Comparison of ENCODE assay signal across 20 mouse cellular contexts in the genomic region with DNA sequence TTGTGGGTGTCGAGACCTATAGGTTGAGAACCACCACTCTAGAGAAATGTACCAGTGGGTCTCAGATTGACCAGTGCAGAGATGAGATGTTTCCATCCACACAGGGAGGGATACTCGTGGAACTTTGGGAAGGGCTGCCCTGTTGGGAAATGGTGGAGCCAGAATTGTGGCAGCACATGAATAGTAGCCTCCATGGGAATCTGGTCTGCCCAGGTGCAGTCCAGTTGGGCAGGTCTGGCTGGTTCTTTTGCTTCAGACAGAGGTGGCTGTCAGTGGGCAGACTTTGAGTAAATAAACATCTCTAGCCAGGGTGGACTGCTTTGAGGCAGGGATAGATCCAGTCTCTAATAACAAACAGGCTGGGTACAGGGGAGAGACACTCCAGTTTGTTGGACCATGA.
DNase-seq lines count a peak whose midpoint lies in the region; ATAC-seq and TF ChIP-seq lines count a peak whose summit lies in the region.
"Had no signal": no experiment of that assay in that cellular context is flagged by ENCODE, and none has a peak within 500 bp of the region (broad histone marks: within the 10 kb centered on the region; RNA-seq: fewer than 3 reads in every experiment).

No protein-coding gene starts in this region.

- no peak overlapping the region for H3K9ac ChIP-seq in heart, embryonic 12.5 days
- H3K9ac ChIP-seq in lung, embryonic 14.5 days, result no peak overlapping the region
- no peak overlapping the region for H3K9ac ChIP-seq in stomach, embryonic 16.5 days (ENCODE audit: low read length)
- H3K9ac ChIP-seq: hindbrain, embryonic 14.5 days had no signal

- no peak for ATAC-seq in heart, embryonic 12.5 days (ENCODE audit: insufficient number of reproducible peaks, low FRiP score)
- peak; percentile 33; the same call in 1 of the 2 replicates for ATAC-seq in lung, embryonic 14.5 days (ENCODE audit: insufficient read depth)
- peak; percentile 38; the same call in 1 of the 2 replicates for ATAC-seq in stomach, embryonic 16.5 days (ENCODE audit: insufficient read depth, low FRiP score)
- ATAC-seq: activated CD4-positive, CD25-positive, alpha-beta regulatory T cell, adult 4 months; Patski had no signal

- no peaks in the 10 kb centered on the region for H3K9me3 ChIP-seq in heart, embryonic 12.5 days (replicated peaks)
- no peaks in the 10 kb centered on the region for H3K9me3 ChIP-seq in lung, embryonic 14.5 days (ENCODE audit: low read depth, low read length)
- no peaks in the 10 kb centered on the region for H3K9me3 ChIP-seq in stomach, embryonic 16.5 days (replicated peaks; ENCODE audit: control insufficient read depth, low read length)
- H3K9me3 ChIP-seq: hindbrain, embryonic 10.5 days had no signal

- peaks cover 15% of the 10 kb centered on the region for H3K4me1 ChIP-seq in heart, embryonic 12.5 days (replicated peaks)
- 0 out of 2 replicates have a peak, but pooled peaks cover 3% of the 10 kb centered on the region for H3K4me1 ChIP-seq in lung, embryonic 14.5 days (ENCODE audit: insufficient read depth)
- no peaks in the 10 kb centered on the region for H3K4me1 ChIP-seq in lung, adult 2 months (ENCODE audit: control insufficient read depth, insufficient read depth, low read length)
- peaks cover 6% of the 10 kb centered on the region for H3K4me1 ChIP-seq in stomach, embryonic 16.5 days (ENCODE audit: control insufficient read depth, insufficient read depth, low read length)

- no peak for TF ChIP-seq CTCF in lung, embryonic 14.5 days (IDR thresholded peaks at IDR 0.05; ENCODE audit: low read depth)
- TF ChIP-seq CTCF in lung, adult 2 months (IDR thresholded peaks at IDR 0.05; ENCODE audit: insufficient read depth, low read length), result no peak

- H3K4me2 ChIP-seq in heart, embryonic 12.5 days, result no peak overlapping the region
- no peak overlapping the region for H3K4me2 ChIP-seq in lung, embryonic 14.5 days
- no peak overlapping the region for H3K4me2 ChIP-seq in stomach, embryonic 16.5 days (ENCODE audit: low read depth, low read length)
- H3K4me2 ChIP-seq: heart, embryonic 11.5 days; hindbrain, embryonic 14.5 days had no signal

- TF ChIP-seq POLR2A in lung, adult 2 months (IDR thresholded peaks at IDR 0.05; ENCODE audit: borderline replicate concordance, extremely low read depth, low read depth, low read length), result no peak

- 73% methylated on average over 2 of the region's 2 CpGs for WGBS in heart, embryonic 12.5 days
- 49% methylated on average over 2 of the region's 2 CpGs for WGBS in lung, embryonic 14.5 days
- WGBS in lung, adult 2 months, result 69% methylated on average over 2 of the region's 2 CpGs
- 62% methylated on average over 2 of the region's 2 CpGs for WGBS in stomach, embryonic 16.5 days

- H3K36me3 ChIP-seq in heart, embryonic 12.5 days, result no peaks in the 10 kb centered on the region
- H3K36me3 ChIP-seq in lung, embryonic 14.5 days (ENCODE audit: insufficient read depth), result no peaks in the 10 kb centered on the region
- no peaks in the 10 kb centered on the region for H3K36me3 ChIP-seq in stomach, embryonic 16.5 days (ENCODE audit: control insufficient read depth, insufficient read depth, low read length)
- H3K36me3 ChIP-seq: hindbrain, embryonic 10.5 days had no signal

- H3K27ac ChIP-seq in heart, embryonic 12.5 days (ENCODE audit: poor library complexity, severe bottlenecking), result no peak overlapping the region
- no peak overlapping the region for H3K27ac ChIP-seq in lung, embryonic 14.5 days (ENCODE audit: low read depth)
- H3K27ac ChIP-seq in stomach, embryonic 16.5 days (ENCODE audit: low read length), result no peak overlapping the region
- H3K27ac ChIP-seq: heart, adult 2 months; hindbrain, embryonic 10.5 days; hindbrain, embryonic 14.5 days had no signal

- H3K4me3 ChIP-seq in heart, embryonic 12.5 days, result no peak overlapping the region
- H3K4me3 ChIP-seq in lung, embryonic 14.5 days (ENCODE audit: low read depth, low read length), result no peak overlapping the region
- no peak overlapping the region for H3K4me3 ChIP-seq in lung, adult 2 months (replicated peaks; ENCODE audit: extremely low read depth, low read depth, low read length)
- no peak overlapping the region for H3K4me3 ChIP-seq in stomach, embryonic 16.5 days (replicated peaks; ENCODE audit: low read length)
- H3K4me3 ChIP-seq: heart, adult 2 months; hindbrain, embryonic 10.5 days had no signal

- H3K27me3 ChIP-seq in heart, embryonic 12.5 days (replicated peaks), result no peaks in the 10 kb centered on the region
- no peaks in the 10 kb centered on the region for H3K27me3 ChIP-seq in lung, embryonic 14.5 days (ENCODE audit: insufficient read depth, low read length)
- H3K27me3 ChIP-seq in stomach, embryonic 16.5 days (ENCODE audit: control insufficient read depth, insufficient read depth, low read length), result no peaks in the 10 kb centered on the region
- H3K27me3 ChIP-seq: CH12.LX had no signal

- DNase-seq in heart, adult 11 months, result peak; percentile 53
- DNase-seq in lung, embryonic 14.5 days, result peak; percentile 17
- no peak for DNase-seq in lung, adult 2 months
- peak; percentile 73 for DNase-seq in urinary bladder, postnatal 14 days (ENCODE audit: low spot score)
- DNase-seq in cerebellum, adult 8-10 months, result no peak
- DNase-seq in yolk sac, embryonic 10.5 days (ENCODE audit: low spot score), result no peak
- DNase-seq: adrenal gland, adult 8-10 months; adrenal gland, postnatal 36 days; cerebellum, adult 2 months; cerebellum, postnatal 14 days; gastrocnemius, postnatal 10 days; heart, adult 2 months had no signal

Comparison
In these comparisons a context has a peak if more than half of its experiments do, and no peak if none do; other contexts are left out.
1. DNase-seq: peak in heart, adult 11 months (single experiment), lung, embryonic 14.5 days (single experiment) and urinary bladder, postnatal 14 days (single experiment); none in lung, adult 2 months (single experiment), cerebellum, adult 8-10 months (single experiment) and yolk sac, embryonic 10.5 days (single experiment).